Mouse (Mus musculus): ENCODE data around the gene Alox5ap. TPM values are rescaled to one million over a fixed set of nuclear protein-coding genes. Genes with fewer than 3 reads are reported as not detected.

Gene Alox5ap
- total RNA-seq, 2 experiments from 2014 or later, result 9.0 to 10.7 TPM

GRCm38 (mm10) chr5:149337148-149337547 is 72.6 kb downstream of the Alox5ap start:
- no peak for DNase-seq (ENCODE audit: extremely low spot score in 1 of 2, low spot score in 1 of 2)

Small RNAs within 50 kb of the gene (microRNA-seq; reads per million reads assigned to microRNA genes)
- 0 reads per million in 2 experiments for gene Gm24105

Other genes with a start within 250 kb of the Alox5ap start
- gene Uspl1, start 80.4 kb upstream of the Alox5ap start, total RNA-seq (2021), result 10 to 100 TPM; 35.7 to 36.3 TPM
- 100 to 1,000 TPM; 139 to 159 TPM for gene Hmgb1, start 80.3 kb upstream of the Alox5ap start, total RNA-seq (2021)
- 1 to 10 TPM; 2.1 to 2.6 TPM for gene Medag, start 147.0 kb downstream of the Alox5ap start, total RNA-seq (2021)
- gene Tex26, start 174.9 kb downstream of the Alox5ap start, total RNA-seq (2021), result not detected